Mouse (Mus musculus) natural killer cell, adult 2 months (primary cell): ENCODE measurements around the gene Pik3r1.
A peak's percentile ranks its signal among the peaks of the same experiment; 100 is the strongest.

ENCODE experiments used
- DNase-seq, 2 experiments: peaks; one replicate each; pipeline ENCODE4 v3.0.0; 2022; ENCODE audit warnings: low spot score in 2 of 2

The Pik3r1 gene

GRCm38 (mm10) chr13:101767809-101768629 lies at the start of gene Pik3r1:
Pik3r1 (minus strand) TSS chr13:101768217.
- peak; percentile 90 to 91 for DNase-seq

GRCm38 (mm10) chr13:101813267-101813900 lies 45.4 kb upstream of the Pik3r1 start:
- DNase-seq = no peak

GRCm38 (mm10) chr13:101812341-101812740 lies 44.3 kb upstream of the Pik3r1 start:
- no peak for DNase-seq

- no peak for DNase-seq
These were observed 43.9 kb upstream of the Pik3r1 start for GRCm38 (mm10) chr13:101811882-101812281.

GRCm38 (mm10) chr13:101810667-101811066 lies 42.6 kb upstream of the Pik3r1 start:
- DNase-seq = no peak

GRCm38 (mm10) chr13:101809796-101810195 lies 41.8 kb upstream of the Pik3r1 start:
- DNase-seq = no peak

- DNase-seq = no peak
These were observed 37.6 kb upstream of the Pik3r1 start for GRCm38 (mm10) chr13:101805559-101806091.

GRCm38 (mm10) chr13:101801372-101802186 lies 33.6 kb upstream of the Pik3r1 start:
- peak; percentile 48 to 52 for DNase-seq

- DNase-seq = no peak
These were observed 32.9 kb upstream of the Pik3r1 start for GRCm38 (mm10) chr13:101800833-101801371.

GRCm38 (mm10) chr13:101800021-101800596 lies 32.1 kb upstream of the Pik3r1 start:
- no peak for DNase-seq

GRCm38 (mm10) chr13:101799318-101799717 lies 31.3 kb upstream of the Pik3r1 start:
- DNase-seq = no peak

GRCm38 (mm10) chr13:101798522-101798921 lies 30.5 kb upstream of the Pik3r1 start:
- no peak for DNase-seq

- no peak for DNase-seq
These were observed 29.0 kb upstream of the Pik3r1 start for GRCm38 (mm10) chr13:101796983-101797382.

GRCm38 (mm10) chr13:101785705-101786104 lies 17.7 kb upstream of the Pik3r1 start:
- no peak for DNase-seq

- DNase-seq = no peak
These were observed 16.8 kb upstream of the Pik3r1 start for GRCm38 (mm10) chr13:101784651-101785289.

- no peak for DNase-seq
These were observed 11.0 kb upstream of the Pik3r1 start for GRCm38 (mm10) chr13:101779011-101779410.

- DNase-seq = no peak
These were observed 9.8 kb upstream of the Pik3r1 start for GRCm38 (mm10) chr13:101777851-101778250.

- no peak for DNase-seq
These were observed 3.1 kb upstream of the Pik3r1 start for GRCm38 (mm10) chr13:101771071-101771470.

- DNase-seq = no peak
These were observed 1.9 kb upstream of the Pik3r1 start for GRCm38 (mm10) chr13:101769955-101770354.

- DNase-seq = peak in 1 of 2 experiments; percentile 25
These were observed 594 bp upstream of the Pik3r1 start for GRCm38 (mm10) chr13:101768630-101768991.
